Mouse (Mus musculus) embryonic facial prominence, embryonic 11.5 days (tissue): ENCODE data around the gene Fyn. TPM values are rescaled to one million over a fixed set of nuclear protein-coding genes. Genes with fewer than 3 reads are reported as not detected.

Source experiments
- ATAC-seq: fragments of 200-750 bp; cut with Nextera tagmentation; replicated peaks from 2 replicates; pipeline ENCODE4 v1.8.0; 2017; ENCODE audit warnings: low read depth; ENCODE audit not compliant: insufficient number of reproducible peaks, low FRiP score, low TSS enrichment
- DNase-seq: peaks from one replicate; pipeline ENCODE4 v3.0.0-alpha.2; 2015; ENCODE audit warnings: low spot score
- H3K27ac ChIP-seq: fragments of 300-500 bp; sonication (generic); replicated peaks from 2 replicates; pipeline ENCODE4 v1.5.1; 2014; ENCODE audit warnings: mild to moderate bottlenecking, low read depth, low read length, control low read depth
- H3K27me3 ChIP-seq: fragments of 300-500 bp; sonication (generic); 2 replicates; pipeline ENCODE4 v1.6.1; 2014; ENCODE audit warnings: mild to moderate bottlenecking, low read length, moderate library complexity, mixed read lengths; ENCODE audit not compliant: control insufficient read depth, insufficient read depth
- H3K36me3 ChIP-seq: fragments of 300-500 bp; sonication (generic); replicated peaks from 2 replicates; pipeline ENCODE4 v1.6.1; 2014; ENCODE audit warnings: low read depth, mild to moderate bottlenecking, low read length, moderate library complexity, mixed read lengths; ENCODE audit not compliant: control insufficient read depth, insufficient read depth
- H3K4me1 ChIP-seq: fragments of 300-500 bp; sonication (generic); 2 replicates; pipeline ENCODE4 v1.6.1; 2014; ENCODE audit warnings: low read length, mixed read lengths; ENCODE audit not compliant: control insufficient read depth, insufficient read depth
- H3K4me2 ChIP-seq: fragments of 300-500 bp; sonication (generic); 2 replicates; pipeline ENCODE4 v1.6.1; 2014; ENCODE audit warnings: low read depth, mild to moderate bottlenecking, control low read depth, low read length, moderate library complexity
- H3K4me3 ChIP-seq: fragments of 300-500 bp; sonication (generic); 2 replicates; pipeline ENCODE4 v1.5.1; 2014; ENCODE audit warnings: low read depth, low read length, control low read depth
- H3K9ac ChIP-seq: fragments of 300-500 bp; sonication (generic); replicated peaks from 2 replicates; pipeline ENCODE4 v1.6.1; 2014; ENCODE audit warnings: mild to moderate bottlenecking, control low read depth, low read length
- H3K9me3 ChIP-seq: fragments of 300-500 bp; sonication (generic); replicated peaks from 2 replicates; pipeline ENCODE4 v1.6.1; 2016; ENCODE audit warnings: mild to moderate bottlenecking, low read length, inconsistent platforms, mixed read lengths; ENCODE audit not compliant: control insufficient read depth
- WGBS: fragments of 180-500 bp; shearing (Covaris S2); extraction: QIAGEN DNeasy Blood & Tissue Kit; methylation state at CpG from one replicate; pipeline ENCODE4 v1.1.7; 2014; 5-methylcytosine and 5-hydroxymethylcytosine counted together
- polyA plus RNA-seq: library from polyadenylated mRNA; unstranded; fragments of >200 nt; fragmentation: Nextera tagmentation; extraction: Ambion mirVana; gene quantifications from 2 replicates; pipeline ENCODE4 v1.2.1, GENCODE M21; 2014

Fyn gene
- polyA plus RNA-seq, 1 experiment from 2014 or later: 38.9 TPM

- Histone ChIP-seq H3K4me3 (no peak overlapping the region), H3K36me3 (no peaks in the 10 kb centered on the region), H3K27me3 (no peaks in the 10 kb centered on the region), H3K9ac (no peak overlapping the region), H3K4me1 (no peaks in the 10 kb centered on the region; the same call in 1 of the 2 replicates), H3K27ac (no peak overlapping the region), H3K4me2 (no peak overlapping the region), H3K9me3 (no peaks in the 10 kb centered on the region)
- ATAC-seq (no peak), DNase-seq (no peak)
- 51% methylated on average over 11 of the region's 11 CpGs for WGBS
Observed at GRCm38 (mm10) chr10:39486501-39487450, 118.1 kb downstream of the Fyn start.

- no peak for ATAC-seq
- 89% methylated on average over 14 of the region's 14 CpGs for WGBS
- no peak overlapping the region for H3K4me2 ChIP-seq
- no peaks in the 10 kb centered on the region for H3K36me3 ChIP-seq
- no peak for DNase-seq
- no peaks in the 10 kb centered on the region for H3K27me3 ChIP-seq
- H3K4me1 ChIP-seq: no peaks in the 10 kb centered on the region; the same call in 1 of the 2 replicates
- H3K9me3 ChIP-seq: no peaks in the 10 kb centered on the region
- no peak overlapping the region for H3K9ac ChIP-seq
- H3K27ac ChIP-seq: no peak overlapping the region
- no peak overlapping the region for H3K4me3 ChIP-seq
Observed at GRCm38 (mm10) chr10:39487740-39488415, 119.2 kb downstream of the Fyn start.

- H3K9ac ChIP-seq: no peak overlapping the region
- no peaks in the 10 kb centered on the region; the same call in 1 of the 2 replicates for H3K4me1 ChIP-seq
- H3K4me3 ChIP-seq: no peak overlapping the region
- no peaks in the 10 kb centered on the region for H3K9me3 ChIP-seq
- no peak overlapping the region for H3K27ac ChIP-seq
- 82% methylated on average over 3 of the region's 3 CpGs for WGBS
- no peaks in the 10 kb centered on the region for H3K36me3 ChIP-seq
- H3K27me3 ChIP-seq: no peaks in the 10 kb centered on the region
- no peak for ATAC-seq
- H3K4me2 ChIP-seq: no peak overlapping the region
- no peak for DNase-seq
Observed at GRCm38 (mm10) chr10:39488542-39488941, 119.9 kb downstream of the Fyn start.

- DNase-seq: no peak
- Histone ChIP-seq H3K4me1 (no peaks in the 10 kb centered on the region; the same call in 1 of the 2 replicates), H3K27me3 (no peaks in the 10 kb centered on the region), H3K9me3 (no peaks in the 10 kb centered on the region), H3K4me3 (no peak overlapping the region), H3K36me3 (no peaks in the 10 kb centered on the region), H3K9ac (no peak overlapping the region), H3K27ac (no peak overlapping the region), H3K4me2 (no peak overlapping the region)
- 84% methylated on average over 3 of the region's 3 CpGs for WGBS
- ATAC-seq: no peak
Observed at GRCm38 (mm10) chr10:39488956-39489355, 120.3 kb downstream of the Fyn start.

- no peak for DNase-seq
- H3K4me1 ChIP-seq: no peaks in the 10 kb centered on the region; the same call in 1 of the 2 replicates
Observed at GRCm38 (mm10) chr10:39490349-39491121, 121.9 kb downstream of the Fyn start.

GRCm38 (mm10) chr10:39492146-39492545, 123.5 kb downstream of the Fyn start:
- DNase-seq: no peak
- H3K36me3 ChIP-seq: no peaks in the 10 kb centered on the region
- no peak overlapping the region for H3K4me2 ChIP-seq
- no peaks in the 10 kb centered on the region for H3K27me3 ChIP-seq
- H3K27ac ChIP-seq: no peak overlapping the region
- H3K9me3 ChIP-seq: no peaks in the 10 kb centered on the region
- no peak overlapping the region for H3K9ac ChIP-seq
- H3K4me1 ChIP-seq: no peaks in the 10 kb centered on the region; the same call in 1 of the 2 replicates
- ATAC-seq: no peak
- 94% methylated on average over 6 of the region's 6 CpGs for WGBS
- no peak overlapping the region for H3K4me3 ChIP-seq

More at GRCm38 (mm10) chr10:39490349-39491121, 121.9 kb downstream of the Fyn start:
- Histone ChIP-seq H3K9ac (no peak overlapping the region), H3K4me2 (no peak overlapping the region), H3K27ac (no peak overlapping the region), H3K36me3 (no peaks in the 10 kb centered on the region), H3K9me3 (no peaks in the 10 kb centered on the region), H3K27me3 (no peaks in the 10 kb centered on the region), H3K4me3 (no peak overlapping the region)
- WGBS: 79% methylated on average over 9 of the region's 9 CpGs
- no peak; the same call in 1 of the 2 replicates for ATAC-seq

GRCm38 (mm10) chr10:39493007-39493406, 124.4 kb downstream of the Fyn start:
- ATAC-seq (no peak), DNase-seq (no peak)
- Histone ChIP-seq H3K27ac (no peak overlapping the region), H3K9me3 (no peaks in the 10 kb centered on the region), H3K4me1 (no peaks in the 10 kb centered on the region; the same call in 1 of the 2 replicates), H3K36me3 (no peaks in the 10 kb centered on the region), H3K4me3 (no peak overlapping the region), H3K4me2 (no peak overlapping the region), H3K9ac (no peak overlapping the region), H3K27me3 (no peaks in the 10 kb centered on the region)
- 93% methylated on average over 3 of the region's 3 CpGs for WGBS
